Mouse (Mus musculus) right cerebral cortex, postnatal 14 days (tissue): ENCODE measurements around the gene Ncdn.

ENCODE experiments used
- DNase-seq: peaks from one replicate; pipeline ENCODE4 v3.0.0; 2022

Ncdn gene

DNA sequence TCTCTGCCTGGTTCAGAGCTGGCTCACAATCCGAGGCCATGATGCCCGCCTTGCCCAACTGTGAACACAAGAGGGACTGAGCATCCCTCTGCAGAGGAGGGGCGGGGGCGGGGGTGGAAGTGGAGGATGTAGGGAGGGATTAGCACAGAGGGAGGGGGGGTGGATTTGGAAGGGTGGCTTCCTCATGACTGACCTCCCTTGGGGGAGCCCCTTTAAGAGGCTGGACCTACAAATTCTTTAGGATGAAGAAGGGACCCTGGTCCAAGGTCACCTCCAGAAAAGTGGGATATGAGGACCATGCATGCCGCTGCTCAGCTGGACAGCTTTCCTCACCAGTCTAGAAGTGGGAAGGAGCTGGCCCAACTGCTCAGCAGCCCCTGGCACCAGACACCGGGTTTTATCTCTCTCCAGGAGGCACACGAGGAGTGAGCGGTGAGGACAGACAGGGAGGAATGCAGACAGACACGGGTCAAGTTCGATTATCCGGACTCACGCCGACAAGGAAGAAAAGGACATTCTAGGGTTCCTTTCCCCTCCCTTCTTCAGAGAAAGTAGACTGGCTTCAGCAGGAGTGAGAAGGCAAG lies 1.1 kb downstream of the Ncdn start:
- DNase-seq = no peak

DNA sequence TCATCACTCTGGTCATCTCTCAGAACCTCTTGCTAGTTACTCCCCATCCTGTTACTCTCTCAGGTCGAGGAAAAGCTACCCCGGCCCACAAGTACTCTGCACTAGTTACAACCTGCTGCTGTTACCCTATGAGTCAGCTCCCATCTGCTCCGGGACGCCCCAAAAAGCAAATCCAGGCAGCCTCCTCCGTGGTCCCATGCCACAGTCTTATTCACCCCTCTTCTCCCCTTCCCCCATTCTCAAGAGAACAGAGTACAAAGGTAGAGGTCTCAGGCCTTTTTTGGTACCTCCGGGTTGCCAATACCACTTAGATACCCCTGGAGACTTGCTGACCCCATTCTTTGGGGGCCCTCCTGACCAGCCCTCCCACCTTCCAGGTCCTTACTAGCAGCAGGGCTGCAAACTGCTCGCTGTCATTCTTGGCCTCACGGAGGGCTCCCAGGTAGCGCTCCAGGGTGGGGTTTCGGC lies 1.6 kb downstream of the Ncdn start:
- no peak for DNase-seq

DNA sequence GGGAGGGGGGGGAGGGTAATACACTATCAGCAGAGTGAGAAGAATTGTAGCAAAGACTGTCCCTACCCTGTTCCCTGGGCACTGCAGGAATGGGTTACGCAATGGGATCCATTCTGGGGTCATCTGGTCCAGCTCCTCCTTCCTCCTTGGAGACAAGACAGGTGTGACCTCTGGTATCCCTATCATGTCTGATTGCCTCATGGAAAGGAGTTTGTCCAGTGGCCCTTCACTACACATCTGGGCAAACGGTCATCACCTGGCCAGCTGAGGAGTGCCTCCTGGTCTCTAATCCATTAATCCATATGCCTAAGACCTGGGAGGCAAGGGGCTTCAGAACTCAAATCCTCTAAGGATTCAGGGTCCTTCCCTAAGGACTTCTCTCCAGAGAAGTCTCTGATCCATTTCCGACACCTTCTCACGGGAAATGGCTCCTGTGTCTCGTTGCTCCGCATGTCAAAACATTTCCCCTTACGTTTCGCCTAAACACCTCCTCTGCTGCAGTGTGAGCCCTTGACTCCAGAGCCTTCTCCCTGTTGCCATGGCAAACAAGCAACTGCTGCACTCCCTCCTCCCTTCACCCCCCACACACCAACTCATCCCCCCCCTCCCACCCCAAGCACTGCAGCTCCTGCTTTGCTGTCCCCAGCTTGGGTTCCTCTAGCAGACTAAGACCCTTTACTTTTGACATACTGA lies 2.2 kb downstream of the Ncdn start:
- no peak for DNase-seq

DNA sequence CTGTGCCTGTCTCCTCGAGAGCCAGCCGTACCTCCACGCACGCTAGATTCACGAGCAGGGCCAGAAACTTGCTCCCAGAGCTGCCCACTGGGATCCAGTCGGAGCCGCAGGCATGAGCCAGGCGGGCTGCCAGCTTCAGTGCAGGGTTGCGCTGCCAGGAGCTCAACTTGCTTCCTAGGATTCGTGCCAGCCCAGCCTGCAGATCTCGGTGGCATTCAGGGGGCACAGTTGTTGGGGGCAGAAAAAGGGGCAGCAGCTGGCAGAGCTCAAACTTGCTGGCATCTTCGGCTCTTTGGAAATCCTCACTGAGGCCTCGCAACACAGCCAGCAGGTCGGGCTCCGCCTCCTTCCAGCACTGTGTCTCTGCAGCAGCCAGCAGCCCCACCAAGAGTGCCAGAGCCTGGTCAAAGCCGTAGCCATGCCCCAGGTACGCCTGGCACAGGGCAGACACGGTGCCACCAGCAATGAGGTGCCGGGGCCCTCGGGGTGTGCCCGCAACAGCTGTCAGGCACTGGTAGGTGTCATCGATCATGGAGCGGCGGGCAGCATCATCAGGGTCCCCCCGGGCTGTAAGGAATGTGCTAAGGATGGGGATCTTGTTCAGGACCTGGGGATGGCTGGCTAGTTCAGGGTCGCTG lies 3.1 kb downstream of the Ncdn start:
- DNase-seq = peak; percentile 72

DNA sequence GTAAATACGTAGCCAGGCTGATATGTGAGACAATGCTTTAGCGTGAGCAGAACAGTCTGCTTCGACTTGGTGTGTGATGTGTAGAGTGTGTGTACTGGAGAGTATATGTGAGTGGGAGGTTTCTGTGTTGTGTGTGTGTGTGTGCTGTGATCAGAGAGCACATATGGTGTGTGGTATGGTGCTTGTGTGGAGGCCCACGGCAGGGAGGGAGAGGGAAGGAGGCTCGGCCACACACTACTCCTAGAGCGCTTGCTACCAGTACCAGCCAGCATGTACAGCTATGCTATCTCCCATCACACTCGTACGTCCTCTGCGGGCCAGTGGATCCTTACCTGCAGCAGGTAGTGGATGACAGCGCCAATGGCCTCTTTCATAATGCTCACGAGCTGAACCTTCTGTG lies 3.7 kb downstream of the Ncdn start:
- DNase-seq = no peak

DNA sequence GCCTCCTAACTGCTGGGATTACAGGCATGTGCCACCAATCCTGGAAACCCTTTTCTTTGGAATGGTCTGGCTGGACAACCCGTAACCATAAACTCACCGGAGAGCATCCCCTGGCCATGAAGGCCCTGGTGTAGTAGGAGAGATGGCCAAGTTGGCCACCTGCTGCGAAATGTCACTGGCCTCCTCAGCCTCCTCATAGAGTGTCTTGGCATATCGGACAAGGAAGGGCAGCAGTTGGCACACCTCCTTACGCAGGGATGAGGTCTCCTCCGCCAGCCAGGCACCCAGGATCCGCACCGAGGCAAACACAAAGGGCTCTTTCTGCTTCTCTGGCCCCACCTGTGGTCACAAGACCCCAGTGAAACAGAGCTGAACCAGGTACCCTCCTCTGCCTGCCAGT lies 4.9 kb downstream of the Ncdn start:
- no peak for DNase-seq

DNA sequence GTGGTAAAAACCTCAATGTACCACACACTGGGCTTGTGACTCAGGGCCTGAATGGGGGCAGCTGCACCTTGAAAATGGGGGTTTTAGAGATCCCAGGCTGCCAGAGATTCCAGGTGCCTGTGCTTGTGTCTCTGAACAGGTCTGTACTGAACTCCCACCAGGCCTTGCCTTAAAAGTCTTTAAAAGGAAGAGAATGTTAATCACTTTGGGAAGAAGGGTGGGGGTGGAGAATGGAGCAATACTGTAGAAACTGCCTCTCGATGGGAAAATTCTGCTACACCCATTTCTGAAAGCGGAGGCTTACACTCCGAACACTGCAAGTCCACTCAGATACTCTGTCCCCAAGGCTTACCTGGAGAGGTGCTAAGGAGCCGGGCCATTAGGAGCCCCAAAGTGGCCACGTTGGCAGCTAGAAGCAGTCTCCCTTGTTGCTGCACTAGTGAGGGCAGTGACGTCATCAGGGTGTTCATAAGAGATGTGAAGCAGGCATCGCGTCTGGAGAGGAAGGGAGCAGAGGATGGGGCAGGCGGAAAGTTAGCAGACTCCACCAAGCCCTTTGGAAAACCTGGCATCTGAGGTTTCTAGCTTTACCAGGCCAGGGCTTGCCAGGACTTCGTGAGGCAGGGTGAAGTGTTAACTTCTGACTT lies 6.9 kb downstream of the Ncdn start:
- no peak for DNase-seq

DNA sequence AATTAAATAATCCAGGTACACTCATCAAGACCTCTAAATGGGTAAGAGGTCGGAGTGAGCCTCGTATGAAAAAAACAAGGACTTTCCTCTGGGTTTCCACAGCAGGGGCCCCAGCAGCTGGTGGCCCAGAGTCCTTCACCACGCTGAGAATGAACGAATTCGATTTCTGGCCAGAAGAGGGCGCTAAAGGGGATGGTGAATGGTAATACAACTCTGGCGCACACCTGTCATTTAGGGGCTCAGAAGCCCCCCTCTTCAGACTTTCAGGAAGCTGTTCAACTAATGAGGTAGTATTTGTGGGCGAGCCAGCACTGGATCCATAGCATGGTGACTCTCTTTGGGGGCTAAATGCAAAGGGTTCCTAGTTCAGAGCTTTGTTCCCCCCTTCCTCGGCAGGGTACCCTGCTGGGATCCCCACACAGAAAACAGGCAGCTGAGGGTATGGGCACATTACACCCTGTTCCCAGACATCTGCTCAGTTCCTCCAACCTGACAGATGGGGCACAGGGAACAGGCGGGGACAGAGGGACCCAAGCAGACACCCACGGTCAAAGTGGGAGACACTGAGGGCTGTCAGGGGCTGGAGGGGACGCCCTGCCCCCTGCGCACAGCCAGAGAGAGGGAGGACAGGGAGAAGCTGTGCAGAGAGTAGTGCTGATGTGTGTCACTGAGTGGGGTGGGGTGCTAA lies 7.6 kb downstream of the Ncdn start:
- peak; percentile 65 for DNase-seq

DNA sequence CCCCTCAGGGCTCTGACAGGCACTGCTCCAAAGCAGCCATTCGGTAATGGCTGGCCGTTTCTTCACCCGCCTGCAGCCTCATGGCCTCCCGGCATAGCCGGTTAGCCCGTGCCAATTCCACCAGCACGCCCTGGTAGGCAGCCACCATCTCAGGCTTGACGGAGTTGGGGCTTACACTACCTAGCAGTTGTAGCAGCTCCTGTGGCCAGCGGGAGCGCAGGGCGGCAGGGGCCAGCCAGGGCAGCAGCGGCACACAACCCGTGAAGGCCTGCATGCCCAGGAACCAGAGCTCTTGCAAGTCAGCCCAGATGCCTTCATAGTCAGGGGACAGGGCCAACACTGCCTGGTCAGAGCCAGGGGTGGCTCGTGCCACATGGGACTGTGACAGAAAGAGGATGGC lies 8.4 kb downstream of the Ncdn start:
- no peak for DNase-seq

DNA sequence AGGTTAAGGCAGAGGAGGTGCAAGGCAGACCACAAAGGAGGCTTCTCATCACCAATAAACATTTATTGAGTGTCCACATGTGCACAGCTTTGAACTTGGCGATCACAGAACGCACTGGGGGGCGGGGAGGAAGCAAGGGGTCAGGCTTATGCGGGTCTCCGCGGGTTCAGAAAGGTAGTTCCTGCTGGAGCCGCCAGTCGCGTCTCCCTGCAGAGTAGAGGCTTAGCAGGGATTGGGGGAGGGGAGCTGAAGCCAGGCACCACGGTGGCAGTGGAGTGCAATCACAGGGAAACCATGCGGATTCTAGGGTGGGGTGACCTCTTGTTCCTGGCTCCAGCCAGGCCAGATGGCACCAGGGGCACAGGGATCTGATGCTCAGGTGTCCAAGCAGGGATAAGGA lies 9.5 kb downstream of the Ncdn start:
- no peak for DNase-seq

DNA sequence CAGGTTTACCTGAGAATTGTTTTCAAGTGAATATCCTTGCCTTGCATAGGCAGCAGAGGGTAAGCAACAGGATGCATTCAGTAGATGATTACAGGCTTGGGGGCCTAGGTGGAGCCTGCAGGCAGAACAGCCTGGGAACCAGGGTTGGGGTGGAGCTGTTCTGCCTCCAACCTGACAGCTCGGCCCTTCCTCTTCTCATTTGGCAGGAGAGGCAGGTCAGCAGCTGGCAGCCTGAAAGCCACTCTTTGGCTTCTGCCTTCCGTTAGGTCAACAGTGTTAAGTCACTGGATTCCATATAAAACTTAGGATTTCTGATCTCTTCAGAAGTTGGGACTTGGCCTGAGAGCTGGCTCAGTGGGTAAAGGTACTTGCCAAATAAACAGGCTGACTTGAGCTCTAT lies 10.3 kb downstream of the Ncdn start:
- DNase-seq = no peak

DNA sequence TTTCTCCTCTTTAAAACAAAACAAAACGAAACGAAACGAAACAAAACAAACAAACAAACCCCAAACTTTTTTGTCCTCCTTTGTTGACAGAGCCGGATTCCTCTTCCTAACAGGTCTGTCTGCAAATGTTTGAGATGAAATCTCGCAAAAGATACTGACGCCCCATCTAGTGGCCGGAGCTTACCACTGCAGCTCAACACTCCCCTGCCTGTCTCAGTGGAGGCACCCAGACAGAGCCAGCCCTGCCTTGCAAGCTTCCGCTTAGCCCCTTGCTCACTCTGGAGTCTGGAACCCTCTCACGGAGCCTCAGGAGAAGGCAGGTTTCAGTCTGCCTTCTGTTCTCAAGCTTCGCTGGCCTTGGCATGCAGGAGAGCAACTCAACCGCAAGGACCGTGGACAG lies 11.8 kb downstream of the Ncdn start:
- DNase-seq = peak; percentile 81

DNA sequence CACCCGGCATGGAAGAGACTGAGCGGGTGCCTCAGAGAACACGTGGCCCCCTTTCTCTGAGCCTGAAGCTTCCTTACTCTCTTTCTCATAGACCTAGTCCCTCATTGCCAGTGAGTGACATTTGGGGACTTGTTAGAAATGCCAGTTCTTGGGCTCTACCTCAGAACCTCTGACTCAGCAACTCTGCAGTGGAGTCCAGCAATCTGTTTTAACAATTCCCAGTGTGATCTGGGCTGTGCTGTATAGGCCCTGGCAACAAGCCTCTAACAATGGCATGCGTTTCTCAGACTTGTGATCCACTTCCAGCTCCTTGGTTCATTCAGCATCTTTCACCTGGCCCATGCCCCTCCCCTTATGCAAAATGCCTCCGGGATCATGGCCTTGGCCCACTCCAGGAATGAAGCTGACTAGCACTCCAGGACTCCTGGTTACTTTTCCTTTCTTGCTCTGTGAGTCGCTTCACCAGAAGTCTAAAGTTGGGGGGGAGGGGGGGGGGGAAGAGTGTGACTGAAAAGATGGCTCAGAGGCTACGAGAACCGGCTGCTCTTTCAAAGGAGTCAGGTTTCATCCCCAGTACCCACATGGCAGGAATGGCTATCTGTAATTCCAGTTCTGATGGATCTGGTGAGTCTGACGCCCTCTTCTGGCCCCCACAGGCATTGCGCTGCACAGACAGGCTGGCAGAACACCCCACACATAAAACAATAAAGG lies 13.1 kb downstream of the Ncdn start:
- DNase-seq = no peak

DNA sequence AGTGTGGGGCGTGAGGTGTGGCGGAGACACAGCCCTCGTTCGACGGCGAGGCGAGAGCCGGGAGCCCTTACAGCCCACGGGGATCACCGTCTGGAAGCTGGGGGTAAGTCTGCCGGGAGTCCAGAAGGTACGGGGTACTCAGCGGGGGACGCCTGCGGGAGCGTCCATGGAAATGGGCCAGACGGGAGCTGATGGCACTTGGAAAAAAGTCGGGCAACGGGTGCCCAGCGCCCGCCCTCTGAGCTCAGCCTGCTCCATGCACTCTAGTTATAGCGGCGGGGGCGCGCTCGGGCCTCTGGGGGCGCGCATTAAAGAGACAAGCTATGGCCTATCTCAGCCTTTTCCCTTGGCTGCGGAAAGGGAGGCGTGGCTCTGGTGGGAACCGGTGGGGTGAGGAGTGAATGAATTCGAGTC lies 17.2 kb downstream of the Ncdn start, which contains the start of gene Tfap2e:
Gene Tfap2e (minus strand): TSS at position 240 of the 414 bp plus-strand sequence.
- DNase-seq = no peak

DNA sequence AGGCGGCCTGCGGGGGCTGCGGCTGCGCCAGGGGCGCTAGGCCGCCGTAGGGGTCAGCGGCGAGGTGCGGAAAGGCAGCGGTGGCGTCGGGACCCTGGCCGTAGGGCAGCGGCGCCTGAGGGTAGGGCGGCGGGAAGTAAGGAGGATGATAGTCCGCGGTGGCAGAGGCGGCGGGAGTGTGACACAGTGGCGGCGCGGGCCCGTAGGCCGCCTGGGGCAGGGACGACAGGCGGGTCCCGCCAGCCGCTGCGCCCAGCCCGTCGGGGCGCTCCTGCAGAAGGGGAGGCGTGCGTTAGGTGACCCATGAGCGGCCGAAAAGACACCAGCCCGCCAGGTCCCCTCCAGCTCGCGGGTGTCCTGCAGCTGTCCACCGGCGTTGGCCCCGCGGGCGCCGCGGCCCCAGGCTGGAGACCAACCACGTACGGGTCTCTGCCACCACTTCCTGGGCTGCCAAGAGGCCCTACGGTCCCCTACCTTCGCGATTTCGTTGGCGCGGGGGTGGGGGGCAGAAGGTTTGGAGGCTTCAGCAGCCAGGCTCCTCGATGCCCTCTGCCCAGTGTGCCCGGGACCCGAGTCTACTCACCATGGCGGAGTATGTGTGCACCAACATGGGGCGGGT lies 17.7 kb downstream of the Ncdn start:
- no peak for DNase-seq

DNA sequence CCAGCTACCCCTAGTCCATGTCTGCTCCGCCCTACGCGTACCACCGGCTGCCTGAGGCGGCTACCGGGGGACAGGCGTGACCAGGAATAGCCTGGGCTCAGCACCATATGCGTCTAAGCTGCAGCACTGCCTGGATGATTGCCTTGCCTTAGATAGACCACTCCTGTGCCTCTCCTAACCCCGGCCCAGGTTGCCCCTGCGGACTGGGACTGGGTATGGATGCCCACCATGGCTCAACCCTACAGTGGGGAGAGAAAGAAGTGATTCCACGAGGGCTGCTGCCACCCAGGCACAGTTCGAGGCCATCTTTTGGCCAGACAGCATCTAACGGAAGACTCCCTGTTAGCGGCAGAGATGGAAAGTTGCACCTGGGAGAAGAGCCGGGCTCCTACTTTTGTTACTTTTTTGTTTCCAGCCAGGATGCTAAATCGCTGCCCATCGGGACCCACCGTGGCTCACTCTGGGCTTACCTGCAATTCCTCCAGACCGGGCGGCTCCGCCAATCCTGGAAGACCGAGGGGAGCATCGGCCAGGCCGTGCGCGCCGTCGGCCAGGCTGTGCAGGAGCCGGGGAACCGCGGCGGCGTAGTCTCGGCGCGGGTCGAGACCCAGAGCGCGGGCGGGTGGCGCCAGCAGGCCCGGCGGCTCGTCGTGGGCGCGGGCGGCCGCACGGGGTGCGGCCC lies 18.4 kb downstream of the Ncdn start:
- DNase-seq = no peak

DNA sequence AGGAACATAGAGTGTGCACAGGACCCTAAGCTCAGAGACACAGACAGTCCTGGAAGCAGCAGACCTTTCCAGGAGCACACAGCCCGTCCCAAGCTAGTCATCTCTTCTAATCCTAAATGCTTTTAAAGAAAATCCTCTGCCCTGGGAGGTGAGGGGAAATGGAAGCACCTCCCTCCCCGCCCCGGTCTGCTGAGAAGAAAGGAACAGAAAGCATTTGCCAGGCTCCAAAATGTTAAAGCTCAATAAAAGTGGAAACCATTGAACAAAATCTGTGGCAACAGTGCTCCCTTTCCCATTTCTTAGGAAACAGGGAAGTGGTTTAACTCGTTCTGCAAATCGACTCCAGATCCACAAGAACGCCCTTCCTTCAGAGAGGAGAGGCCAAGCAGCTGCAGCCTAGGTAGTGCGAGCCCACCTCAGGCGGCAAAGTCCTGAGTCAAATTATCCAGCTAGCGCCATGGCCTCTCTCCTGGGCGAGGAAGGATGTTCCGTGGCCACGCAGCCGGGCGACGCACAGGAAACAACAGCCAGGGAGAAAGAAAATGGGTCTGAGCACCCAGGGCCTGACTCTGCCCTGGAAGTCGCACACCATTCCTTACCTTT lies 19.1 kb downstream of the Ncdn start:
- no peak for DNase-seq

DNA sequence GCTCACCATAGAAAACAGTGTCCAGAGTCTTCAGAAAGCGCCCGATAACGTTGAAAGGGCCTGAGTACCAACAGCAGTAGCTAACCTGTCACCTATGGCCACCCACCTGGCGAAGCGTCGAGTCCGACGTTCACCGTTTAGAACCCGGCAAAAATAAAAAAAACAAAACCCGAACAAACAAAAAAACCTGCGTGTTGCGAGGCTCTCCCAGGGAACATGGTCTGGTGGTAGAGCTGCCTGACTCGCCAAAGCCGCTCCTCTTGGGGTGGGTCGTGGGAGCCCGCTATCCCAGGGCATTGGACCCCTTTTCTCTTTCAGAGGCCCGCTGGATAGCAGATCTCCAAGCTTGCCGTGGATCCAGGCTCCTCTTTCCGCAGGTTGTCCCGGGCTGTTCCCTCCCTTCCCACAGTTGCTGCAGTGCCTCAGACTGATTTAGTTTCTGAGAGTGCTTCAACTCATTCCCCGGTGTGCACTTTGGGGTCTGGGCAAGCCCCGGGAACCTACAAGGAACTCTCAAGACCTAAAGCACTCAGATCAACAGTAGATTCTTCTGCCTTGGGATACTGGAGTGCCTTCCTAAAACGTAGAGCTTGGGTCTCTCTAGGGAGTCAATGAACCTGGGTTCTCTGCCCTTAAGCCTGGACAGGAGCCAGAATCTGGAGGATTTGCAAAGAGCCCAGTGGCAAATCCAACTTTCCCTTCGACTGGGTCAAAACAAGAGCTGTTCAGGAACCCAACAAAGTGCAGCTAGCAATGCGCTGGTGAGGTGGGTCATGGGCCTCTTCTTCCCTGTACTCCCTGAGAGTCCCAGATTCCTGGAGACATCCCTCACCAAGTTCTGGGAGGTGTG lies 20.5 kb downstream of the Ncdn start:
- DNase-seq = no peak

DNA sequence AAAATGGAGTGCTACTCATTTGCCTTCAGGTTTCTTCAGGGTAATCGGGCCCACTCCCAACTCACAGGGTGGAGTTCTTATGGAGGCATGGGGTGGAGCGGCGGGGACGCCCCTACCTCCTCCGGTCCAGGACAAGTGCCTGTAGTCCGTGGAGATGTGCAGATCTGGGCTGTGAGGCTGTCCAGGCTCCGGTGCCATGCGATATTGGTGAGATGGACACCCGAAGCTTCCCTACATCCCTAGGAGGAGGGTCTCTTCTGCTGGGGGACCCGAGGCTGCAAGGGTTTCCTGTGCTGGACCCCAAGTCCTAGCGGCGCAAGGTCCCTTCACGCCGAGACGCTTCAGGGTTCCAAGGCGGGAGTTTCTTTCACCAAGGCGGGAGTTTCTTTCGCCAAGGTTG lies 21.1 kb downstream of the Ncdn start:
- DNase-seq = no peak

DNA sequence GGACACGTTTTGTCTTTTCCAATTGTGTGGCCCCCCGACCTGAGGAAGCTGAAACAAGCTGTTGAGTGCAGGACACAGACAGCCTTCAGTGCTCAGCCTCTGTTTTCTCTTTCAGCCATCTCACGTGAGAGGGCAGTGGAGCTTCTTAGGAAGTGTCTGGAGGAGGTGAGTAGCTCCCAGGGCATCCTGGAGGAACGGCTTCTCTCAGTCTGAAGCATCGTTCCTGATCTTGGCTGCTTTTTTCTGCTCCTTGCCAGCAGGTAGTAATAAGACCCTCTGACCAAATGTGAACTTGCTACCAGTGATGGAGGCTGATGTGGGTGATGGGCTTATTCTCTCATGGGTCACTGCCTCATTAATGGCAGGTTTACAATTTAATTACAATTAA lies 45.8 kb downstream of the Ncdn start:
- DNase-seq = no peak
